Mouse (Mus musculus): ENCODE measurements around the gene Zbtb40.

Gene Zbtb40

GRCm38 (mm10) chr4:136977244-136977643 is 71.4 kb downstream of the Zbtb40 start:
- DNase-seq (ENCODE audit: low read depth, low spot score): no peak

GRCm38 (mm10) chr4:136970939-136971338 is 77.7 kb downstream of the Zbtb40 start:
- DNase-seq (ENCODE audit: low read depth, low spot score): peak; percentile 44

GRCm38 (mm10) chr4:136969503-136970276 is 78.9 kb downstream of the Zbtb40 start:
- no peak for DNase-seq (ENCODE audit: low read depth, low spot score)

- no peak for DNase-seq (ENCODE audit: low read depth, low spot score)
Measured at GRCm38 (mm10) chr4:136969096-136969495, 79.5 kb downstream of the Zbtb40 start.

GRCm38 (mm10) chr4:136967511-136967910 is 81.1 kb downstream of the Zbtb40 start:
- no peak for DNase-seq (ENCODE audit: low read depth, low spot score)

GRCm38 (mm10) chr4:136966493-136967390 is 81.9 kb downstream of the Zbtb40 start:
- no peak for DNase-seq (ENCODE audit: low read depth, low spot score)

- no peak for DNase-seq (ENCODE audit: low read depth, low spot score)
Measured at GRCm38 (mm10) chr4:136964990-136965421, 83.6 kb downstream of the Zbtb40 start.

GRCm38 (mm10) chr4:136962447-136962846 is 86.2 kb downstream of the Zbtb40 start:
- no peak for DNase-seq (ENCODE audit: low read depth, low spot score)

GRCm38 (mm10) chr4:136961642-136962285 is 86.8 kb downstream of the Zbtb40 start:
- DNase-seq (ENCODE audit: low read depth, low spot score): no peak

- no peak for DNase-seq (ENCODE audit: low read depth, low spot score)
Measured at GRCm38 (mm10) chr4:136960581-136960980, 88.0 kb downstream of the Zbtb40 start.

- no peak for DNase-seq (ENCODE audit: low read depth, low spot score)
Measured at GRCm38 (mm10) chr4:136960068-136960467, 88.5 kb downstream of the Zbtb40 start.

- peak; percentile 52 for DNase-seq (ENCODE audit: low read depth, low spot score)
Measured at GRCm38 (mm10) chr4:136956751-136957446, 91.7 kb downstream of the Zbtb40 start, which contains the start of gene Epha8. Gene Epha8, minus strand, starts transcription at chr4:136956816.

GRCm38 (mm10) chr4:136954562-136954961 is 94.0 kb downstream of the Zbtb40 start:
- no peak for DNase-seq (ENCODE audit: low read depth, low spot score)

GRCm38 (mm10) chr4:136949266-136949989 is 99.2 kb downstream of the Zbtb40 start:
- DNase-seq (ENCODE audit: low read depth, low spot score): peak; percentile 61

GRCm38 (mm10) chr4:136945397-136945796 is 103.2 kb downstream of the Zbtb40 start:
- DNase-seq (ENCODE audit: low read depth, low spot score): no peak

GRCm38 (mm10) chr4:136944558-136945350 is 103.8 kb downstream of the Zbtb40 start:
- DNase-seq (ENCODE audit: low read depth, low spot score): peak; percentile 57

- no peak for DNase-seq (ENCODE audit: low read depth, low spot score)
Measured at GRCm38 (mm10) chr4:136943175-136943574, 105.4 kb downstream of the Zbtb40 start.

- peak; percentile 38 for DNase-seq (ENCODE audit: low read depth, low spot score)
Measured at GRCm38 (mm10) chr4:136942761-136943160, 105.8 kb downstream of the Zbtb40 start.

- no peak for DNase-seq (ENCODE audit: low read depth, low spot score)
Measured at GRCm38 (mm10) chr4:136937935-136938334, 110.7 kb downstream of the Zbtb40 start.

GRCm38 (mm10) chr4:136937344-136937743 is 111.3 kb downstream of the Zbtb40 start:
- DNase-seq (ENCODE audit: low read depth, low spot score): peak; percentile 80
